Mouse (Mus musculus): ENCODE measurements at regions not wholly inside any gene's neighbourhood (a gene's known extent, or its start where the extent isn't known, plus 50 kb on each side); places are given as distances from the start of the nearest gene placed in this dataset.

DNA sequence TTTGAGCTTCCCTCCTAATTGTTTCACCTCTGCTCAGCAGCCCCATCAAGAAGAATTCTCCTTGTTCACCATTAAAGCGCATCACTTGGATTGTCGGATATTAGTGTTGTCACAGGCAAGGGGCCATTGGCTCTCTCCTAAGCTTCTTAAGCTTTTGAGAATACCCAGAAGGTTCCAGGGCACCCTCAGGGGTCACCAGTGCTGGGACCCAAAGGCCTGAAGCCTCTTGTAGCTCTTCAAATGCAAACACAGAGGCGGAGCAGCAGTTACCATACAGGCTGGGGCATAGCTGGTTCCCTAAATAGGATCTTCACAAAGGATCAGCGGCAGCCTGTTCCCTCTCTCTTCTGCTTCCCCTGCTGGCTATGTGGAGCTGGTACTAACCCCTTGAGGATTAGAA is 175.3 kb upstream of the A230072I06Rik start:
- no peak for DNase-seq (ENCODE audit: extremely low read depth)
- Histone ChIP-seq H3K4me3 (replicated peaks in 1 of 3; ENCODE audit: low read depth in 2 of 3, low read length in 2 of 3, poor library complexity in 1 of 3) (no peak overlapping the region), H3K27me3 (replicated peaks) (peaks cover 79% of the 10 kb centered on the region), H3K9ac (ENCODE audit: insufficient read depth, low read depth) (no peak overlapping the region), H3K27ac (ENCODE audit: insufficient read depth, low read depth) (no peak overlapping the region), H3K79me2 (replicated peaks; ENCODE audit: control insufficient read depth, extremely low read depth, insufficient read depth, poor library complexity, severe bottlenecking) (no peaks in the 10 kb centered on the region), H3K4me2 (ENCODE audit: insufficient read depth, low read depth, poor library complexity, severe bottlenecking) (no peak overlapping the region), H3K36me3 (replicated peaks in 1 of 2; ENCODE audit: control insufficient read depth in 1 of 2, insufficient read depth in 1 of 2, low read length in 1 of 2) (no peaks in the 10 kb centered on the region), H3K4me1 (ENCODE audit: control insufficient read depth in 1 of 2, insufficient read depth in 2 of 2) (no peaks in the 10 kb centered on the region), H3K9me3 (replicated peaks; ENCODE audit: low read length) (no peaks in the 10 kb centered on the region)
- dilution Hi-C loops (cut with MboI; ENCODE audit: extremely low pct_ligation_motif_present, extremely low pct_unique_long_range_greater_than_20kb, low sequenced_read_pairs) = no loop called here
- TF ChIP-seq USF2 (conservative IDR thresholded peaks at IDR 0.05; ENCODE audit: low read depth, low read length) = no peak
- no peak for TF ChIP-seq MAFK (IDR thresholded peaks at IDR 0.05; ENCODE audit: insufficient replicate concordance, low read length)
- TF ChIP-seq MAX (IDR thresholded peaks at IDR 0.05; ENCODE audit: low read length) = no peak
- TF ChIP-seq EP300 (IDR thresholded peaks at IDR 0.05; ENCODE audit: low read length) = no peak
- TF ChIP-seq JUN (IDR thresholded peaks at IDR 0.05; ENCODE audit: insufficient read depth, low read depth, low read length) = no peak
- TF ChIP-seq KAT2A (IDR thresholded peaks at IDR 0.05; ENCODE audit: insufficient replicate concordance, low read length) = no peak
- TF ChIP-seq E2F4 (IDR thresholded peaks at IDR 0.05; ENCODE audit: insufficient replicate concordance, low read depth, low read length) = no peak
- TF ChIP-seq CTCF (conservative IDR thresholded peaks at IDR 0.05 in 1 of 2, IDR thresholded peaks at IDR 0.05 in 1 of 2; ENCODE audit: low read depth in 2 of 2, low read length in 2 of 2) = no peak
- in situ Hi-C loops (cut with MboI; ENCODE audit: low pct_ligation_motif_present, low pct_unique_long_range_greater_than_20kb, low sequenced_read_pairs) = no loop called here

DNA sequence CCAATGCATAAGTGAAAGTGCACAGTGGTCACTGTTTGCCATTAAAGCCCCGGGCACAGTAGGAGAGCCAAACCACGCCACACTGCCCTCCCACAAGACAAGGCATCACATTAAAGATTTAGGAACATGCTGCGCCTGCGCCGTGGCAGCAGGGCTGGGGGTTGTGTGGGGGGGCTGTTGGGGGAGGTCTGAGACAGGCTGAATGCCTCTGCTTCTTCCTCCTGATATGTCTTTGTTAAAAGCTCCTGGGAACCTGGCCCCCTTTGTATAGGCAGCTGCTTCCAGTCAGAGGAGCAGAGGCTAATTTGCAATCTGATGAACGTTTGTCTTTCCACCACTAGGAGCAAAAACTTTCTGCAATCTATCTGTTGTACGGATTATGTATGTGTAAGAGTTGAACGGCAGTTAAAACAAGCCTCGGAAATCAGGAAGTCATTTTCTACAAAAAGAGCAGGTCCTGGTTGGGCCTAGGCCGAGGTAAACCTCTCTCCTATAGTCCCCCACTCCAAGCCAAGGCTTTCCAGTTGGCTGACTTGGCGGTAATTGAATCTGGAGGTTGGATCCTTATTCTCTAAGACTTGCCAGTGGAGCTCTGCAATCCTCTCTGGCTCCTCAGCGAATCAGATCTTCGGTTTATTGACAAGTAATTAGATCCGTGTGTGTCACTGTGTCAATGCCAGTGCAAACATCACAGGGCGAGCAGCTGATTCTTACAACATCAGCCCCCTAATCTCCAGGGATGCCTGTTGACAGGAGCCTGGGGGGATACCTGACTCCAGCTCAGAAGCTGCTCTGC is 173.3 kb upstream of the A230072I06Rik start:
- dilution Hi-C loops (cut with MboI; ENCODE audit: extremely low pct_ligation_motif_present, extremely low pct_unique_long_range_greater_than_20kb, low sequenced_read_pairs) = no loop called here

DNA sequence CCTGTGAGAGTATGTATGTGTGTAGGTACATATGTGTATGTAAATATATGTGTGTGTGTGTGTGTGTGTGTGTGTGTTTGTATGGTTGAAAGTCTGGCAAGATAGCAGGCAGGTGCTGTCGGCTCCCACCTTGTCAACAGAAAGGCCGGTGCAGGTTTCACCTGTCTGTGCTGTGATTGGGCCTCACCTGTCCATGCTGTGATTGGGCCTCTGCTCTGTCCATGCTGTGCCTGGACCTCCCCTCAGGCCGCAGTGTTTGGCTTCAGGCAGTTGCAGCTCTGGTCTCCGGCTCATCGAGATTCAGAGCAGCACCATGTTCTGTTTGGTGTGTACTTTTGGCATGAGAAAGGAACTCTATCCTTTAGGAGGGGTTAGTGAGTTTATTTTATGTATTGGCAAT is 170.0 kb upstream of the A230072I06Rik start:
- Histone ChIP-seq H3K4me2 (ENCODE audit: insufficient read depth, low read depth, poor library complexity, severe bottlenecking) (no peak overlapping the region), H3K36me3 (replicated peaks in 1 of 2; ENCODE audit: control insufficient read depth in 1 of 2, insufficient read depth in 1 of 2, low read length in 1 of 2) (no peaks in the 10 kb centered on the region), H3K9ac (ENCODE audit: insufficient read depth, low read depth) (no peak overlapping the region), H3K27me3 (replicated peaks) (peaks cover 69% of the 10 kb centered on the region), H3K27ac (ENCODE audit: insufficient read depth, low read depth) (no peak overlapping the region), H3K9me3 (replicated peaks; ENCODE audit: low read length) (no peaks in the 10 kb centered on the region), H3K4me1 (ENCODE audit: control insufficient read depth in 1 of 2, insufficient read depth in 2 of 2) (no peaks in the 10 kb centered on the region), H3K4me3 (replicated peaks in 1 of 3; ENCODE audit: low read depth in 2 of 3, low read length in 2 of 3, poor library complexity in 1 of 3) (no peak overlapping the region), H3K79me2 (replicated peaks; ENCODE audit: control insufficient read depth, extremely low read depth, insufficient read depth, poor library complexity, severe bottlenecking) (no peaks in the 10 kb centered on the region)
- DNase-seq (ENCODE audit: extremely low read depth) = no peak
- TF ChIP-seq CTCF (conservative IDR thresholded peaks at IDR 0.05 in 1 of 2, IDR thresholded peaks at IDR 0.05 in 1 of 2; ENCODE audit: low read depth in 2 of 2, low read length in 2 of 2) (no peak), MAZ (IDR thresholded peaks at IDR 0.05; ENCODE audit: low read depth, low read length) (no peak), POLR2AphosphoS2 (IDR thresholded peaks at IDR 0.05; ENCODE audit: low read depth, low read length) (no peak), TBP (conservative IDR thresholded peaks at IDR 0.05; ENCODE audit: low read depth, low read length) (no peak), GABPA (IDR thresholded peaks at IDR 0.05; ENCODE audit: insufficient replicate concordance, low read depth, low read length) (no peak), CHD1 (IDR thresholded peaks at IDR 0.05; ENCODE audit: low read depth, low read length) (no peak), PAX5 (IDR thresholded peaks at IDR 0.05; ENCODE audit: low read length) (no peak), MAX (IDR thresholded peaks at IDR 0.05; ENCODE audit: low read length) (no peak), JUN (IDR thresholded peaks at IDR 0.05; ENCODE audit: insufficient read depth, low read depth, low read length) (no peak), IRF4 (IDR thresholded peaks at IDR 0.05; ENCODE audit: low read depth, low read length) (no peak), ZC3H11A (IDR thresholded peaks at IDR 0.05; ENCODE audit: low read depth, low read length) (no peak), KAT2A (IDR thresholded peaks at IDR 0.05; ENCODE audit: insufficient replicate concordance, low read length) (no peak)
- in situ Hi-C loops (cut with MboI; ENCODE audit: low pct_ligation_motif_present, low pct_unique_long_range_greater_than_20kb, low sequenced_read_pairs) = no loop called here
- dilution Hi-C loops (cut with MboI; ENCODE audit: extremely low pct_ligation_motif_present, extremely low pct_unique_long_range_greater_than_20kb, low sequenced_read_pairs) = no loop called here

More for the DNA sequence above, 173.3 kb upstream of the A230072I06Rik start:
- Histone ChIP-seq H3K4me1 (ENCODE audit: control insufficient read depth in 1 of 2, insufficient read depth in 2 of 2) (no peaks in the 10 kb centered on the region), H3K27ac (ENCODE audit: insufficient read depth, low read depth) (no peak overlapping the region), H3K4me3 (replicated peaks in 1 of 3; ENCODE audit: low read depth in 2 of 3, low read length in 2 of 3, poor library complexity in 1 of 3) (no peak overlapping the region), H3K27me3 (replicated peaks) (peaks cover 75% of the 10 kb centered on the region), H3K79me2 (replicated peaks; ENCODE audit: control insufficient read depth, extremely low read depth, insufficient read depth, poor library complexity, severe bottlenecking) (no peaks in the 10 kb centered on the region), H3K36me3 (replicated peaks in 1 of 2; ENCODE audit: control insufficient read depth in 1 of 2, insufficient read depth in 1 of 2, low read length in 1 of 2) (no peaks in the 10 kb centered on the region), H3K9me3 (replicated peaks; ENCODE audit: low read length) (no peaks in the 10 kb centered on the region), H3K4me2 (ENCODE audit: insufficient read depth, low read depth, poor library complexity, severe bottlenecking) (no peak overlapping the region), H3K9ac (ENCODE audit: insufficient read depth, low read depth) (no peak overlapping the region)
- no peak for TF ChIP-seq MAFK (IDR thresholded peaks at IDR 0.05; ENCODE audit: insufficient replicate concordance, low read length)
- no peak for TF ChIP-seq MXI1 (IDR thresholded peaks at IDR 0.05; ENCODE audit: low read depth, low read length)
- DNase-seq (ENCODE audit: extremely low read depth) = no peak
- in situ Hi-C loops (cut with MboI; ENCODE audit: low pct_ligation_motif_present, low pct_unique_long_range_greater_than_20kb, low sequenced_read_pairs) = no loop called here
